Mouse (Mus musculus) CH12.LX (cell line): ENCODE measurements around the gene Wnt5b.

Experiments used
- EP300 ChIP-seq: IDR thresholded peaks from 2 replicates; pipeline ENCODE4 v1.6.1; 2011; ENCODE audit warnings: low read length, improper control_type of control experiment
- IRF4 ChIP-seq: IDR thresholded peaks from 2 replicates; pipeline ENCODE4 v1.6.1; 2014; ENCODE audit warnings: low read depth, mild to moderate bottlenecking, inconsistent platforms, low read length, improper control_type of control experiment
- SMC3 ChIP-seq: IDR thresholded peaks from 2 replicates; pipeline ENCODE4 v1.6.1; 2011; ENCODE audit warnings: low read depth, low read length, improper control_type of control experiment

- TF ChIP-seq IRF4: no peak
- TF ChIP-seq EP300: no peak
- TF ChIP-seq SMC3: no peak
These were observed 157.7 kb downstream of the Wnt5b start for GRCm38 (mm10) chr6:119386421-119386820.
